Mouse (Mus musculus): ENCODE data around the gene Gm42906. TPM values are rescaled to one million over a fixed set of nuclear protein-coding genes. Genes with fewer than 3 reads are reported as not detected.

Gm42906 gene
- polyA plus RNA-seq, 1 experiment, result not detected

GRCm38 (mm10) chr5:151205017-151205416 is 222.9 kb downstream of the Gm42906 start:
- 93% methylated on average over 4 of the region's 4 CpGs for WGBS
- Histone ChIP-seq H3K36me3 (ENCODE audit: control insufficient read depth, insufficient read depth, low read length) (no peaks in the 10 kb centered on the region), H3K27me3 (replicated peaks; ENCODE audit: control insufficient read depth, insufficient read depth, low read length) (no peaks in the 10 kb centered on the region), H3K4me1 (ENCODE audit: control insufficient read depth, insufficient read depth, low read length) (0 out of 2 replicates have a peak, but pooled peaks cover 4% of the 10 kb centered on the region), H3K27ac (ENCODE audit: insufficient read depth, low read depth, low read length) (no peak overlapping the region), H3K4me3 (ENCODE audit: insufficient read depth, low read depth, low read length) (no peak overlapping the region)
- DNase-seq, result no peak
- TF ChIP-seq CTCF (conservative IDR thresholded peaks at IDR 0.05; ENCODE audit: insufficient read depth, insufficient read length, low read depth, low read length) (no peak), POLR2A (IDR thresholded peaks at IDR 0.05; ENCODE audit: low read depth, low read length) (no peak)

DNA sequence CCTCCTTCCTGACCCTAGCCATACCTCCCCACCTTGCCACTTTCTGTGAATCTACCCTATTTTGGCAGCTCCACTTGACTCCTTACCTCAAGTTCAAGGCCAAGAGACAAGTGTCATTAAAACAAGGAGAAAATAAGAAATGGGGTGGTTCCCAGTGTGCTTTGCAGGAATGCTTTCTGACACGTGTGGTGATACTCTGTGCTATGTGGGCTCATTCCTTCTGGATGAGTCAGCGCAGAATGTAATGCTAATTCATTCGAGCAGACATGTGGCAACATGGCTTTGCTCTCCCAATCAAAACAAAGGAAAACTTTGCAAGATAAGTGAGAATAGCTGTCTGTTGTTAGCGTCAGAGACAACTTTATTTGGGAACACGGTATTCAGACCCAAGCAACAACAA is 225.0 kb downstream of the Gm42906 start:
- TF ChIP-seq POLR2A (IDR thresholded peaks at IDR 0.05; ENCODE audit: low read depth, low read length) (no peak), CTCF (conservative IDR thresholded peaks at IDR 0.05; ENCODE audit: insufficient read depth, insufficient read length, low read depth, low read length) (no peak)
- H3K4me1 ChIP-seq (ENCODE audit: control insufficient read depth, insufficient read depth, low read length), result 0 out of 2 replicates have a peak, but pooled peaks cover 4% of the 10 kb centered on the region
- 0 out of 2 replicates have a peak overlapping the region, but pooled peaks have one; percentile 23 for H3K27ac ChIP-seq (ENCODE audit: insufficient read depth, low read depth, low read length)
- DNase-seq, result peak; percentile 25
- no peak overlapping the region for H3K4me3 ChIP-seq (ENCODE audit: insufficient read depth, low read depth, low read length)
- no peaks in the 10 kb centered on the region for H3K36me3 ChIP-seq (ENCODE audit: control insufficient read depth, insufficient read depth, low read length)
- 58% methylated on average over 5 of the region's 5 CpGs for WGBS
- H3K27me3 ChIP-seq (replicated peaks; ENCODE audit: control insufficient read depth, insufficient read depth, low read length), result no peaks in the 10 kb centered on the region

DNA sequence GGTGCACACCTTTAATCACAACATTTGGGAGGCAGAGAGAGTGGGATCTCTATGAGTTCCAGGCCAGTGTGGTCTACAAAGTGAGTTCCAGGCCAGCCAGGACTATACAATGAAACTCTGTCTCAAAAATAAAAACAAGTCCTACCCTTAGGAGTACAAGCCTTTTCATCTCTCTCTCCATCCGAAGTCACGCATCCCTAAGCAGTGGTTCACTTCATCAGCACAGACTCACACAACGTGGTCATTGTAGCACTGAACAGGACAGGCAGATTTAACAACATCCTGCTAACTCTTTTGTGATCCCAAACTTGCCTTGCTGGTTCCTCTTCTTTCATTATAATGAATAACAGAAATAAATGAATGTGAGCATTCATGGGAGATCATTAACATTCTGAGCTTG is 226.7 kb downstream of the Gm42906 start:
- 71% methylated on average over 3 of the region's 3 CpGs for WGBS

GRCm38 (mm10) chr5:151199235-151199634 is 228.7 kb downstream of the Gm42906 start:
- DNase-seq, result no peak
- H3K4me3 ChIP-seq (ENCODE audit: insufficient read depth, low read depth, low read length), result no peak overlapping the region
- 79% methylated on average over 3 of the region's 3 CpGs for whole genome bisulfite sequencing
- H3K27ac ChIP-seq (ENCODE audit: insufficient read depth, low read depth, low read length), result no peak overlapping the region
- no peaks in the 10 kb centered on the region for H3K36me3 ChIP-seq (ENCODE audit: control insufficient read depth, insufficient read depth, low read length)
- no peaks in the 10 kb centered on the region for H3K27me3 ChIP-seq (replicated peaks; ENCODE audit: control insufficient read depth, insufficient read depth, low read length)
- TF ChIP-seq POLR2A (IDR thresholded peaks at IDR 0.05; ENCODE audit: low read depth, low read length), result no peak
- TF ChIP-seq CTCF (conservative IDR thresholded peaks at IDR 0.05; ENCODE audit: insufficient read depth, insufficient read length, low read depth, low read length), result no peak
- H3K4me1 ChIP-seq (ENCODE audit: control insufficient read depth, insufficient read depth, low read length), result 0 out of 2 replicates have a peak, but pooled peaks cover 4% of the 10 kb centered on the region

More for the DNA sequence above, 226.7 kb downstream of the Gm42906 start:
- Histone ChIP-seq H3K4me1 (ENCODE audit: control insufficient read depth, insufficient read depth, low read length) (0 out of 2 replicates have a peak, but pooled peaks cover 4% of the 10 kb centered on the region), H3K4me3 (ENCODE audit: insufficient read depth, low read depth, low read length) (no peak overlapping the region), H3K36me3 (ENCODE audit: control insufficient read depth, insufficient read depth, low read length) (no peaks in the 10 kb centered on the region), H3K27ac (ENCODE audit: insufficient read depth, low read depth, low read length) (no peak overlapping the region), H3K27me3 (replicated peaks; ENCODE audit: control insufficient read depth, insufficient read depth, low read length) (no peaks in the 10 kb centered on the region)
- TF ChIP-seq POLR2A (IDR thresholded peaks at IDR 0.05; ENCODE audit: low read depth, low read length) (no peak), CTCF (conservative IDR thresholded peaks at IDR 0.05; ENCODE audit: insufficient read depth, insufficient read length, low read depth, low read length) (no peak)
- no peak for DNase-seq

- H3K27ac ChIP-seq (ENCODE audit: insufficient read depth, low read depth, low read length), result no peak overlapping the region
- H3K4me1 ChIP-seq (ENCODE audit: control insufficient read depth, insufficient read depth, low read length), result no peaks in the 10 kb centered on the region
- DNase-seq, result no peak
- WGBS, result 83% methylated on average over 13 of the region's 13 CpGs
- TF ChIP-seq CTCF (conservative IDR thresholded peaks at IDR 0.05; ENCODE audit: insufficient read depth, insufficient read length, low read depth, low read length), result no peak
- TF ChIP-seq POLR2A (IDR thresholded peaks at IDR 0.05; ENCODE audit: low read depth, low read length), result no peak
- no peak overlapping the region for H3K4me3 ChIP-seq (ENCODE audit: insufficient read depth, low read depth, low read length)
- no peaks in the 10 kb centered on the region for H3K36me3 ChIP-seq (ENCODE audit: control insufficient read depth, insufficient read depth, low read length)
- no peaks in the 10 kb centered on the region for H3K27me3 ChIP-seq (replicated peaks; ENCODE audit: control insufficient read depth, insufficient read depth, low read length)
Observed at GRCm38 (mm10) chr5:151196603-151197272, 231.2 kb downstream of the Gm42906 start.

DNA sequence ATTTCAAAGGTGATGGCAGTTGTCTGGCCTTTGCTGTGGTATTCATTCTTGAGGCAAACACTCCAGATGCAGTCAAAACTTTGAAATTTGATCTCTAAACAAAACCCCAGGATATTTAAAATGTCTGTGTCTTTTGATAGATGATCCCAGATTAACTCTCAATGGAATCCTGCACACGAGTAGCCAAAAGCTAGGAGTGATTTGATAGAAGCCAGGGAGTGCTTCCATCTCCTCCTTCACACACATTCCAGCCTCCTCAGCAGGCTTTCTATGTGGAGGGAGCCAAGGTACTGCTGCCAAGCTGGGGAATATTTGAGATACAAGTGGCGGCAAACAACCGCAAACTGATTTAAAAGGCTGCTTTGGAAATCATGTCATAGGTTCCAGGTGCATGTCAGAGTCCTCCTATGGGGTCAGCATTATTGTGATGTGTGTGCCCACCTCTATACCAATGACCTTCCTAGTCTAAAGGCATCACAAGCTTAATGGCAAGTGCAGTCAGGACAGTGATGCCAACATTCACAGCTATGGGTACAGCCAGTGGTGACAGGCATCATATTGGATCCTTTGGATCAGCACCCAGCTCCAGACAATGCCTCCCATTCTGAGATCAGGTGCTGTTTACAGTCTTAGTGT is 234.0 kb downstream of the Gm42906 start:
- 79% methylated on average over 3 of the region's 3 CpGs for WGBS
- no peaks in the 10 kb centered on the region for H3K27me3 ChIP-seq (replicated peaks; ENCODE audit: control insufficient read depth, insufficient read depth, low read length)
- TF ChIP-seq CTCF (conservative IDR thresholded peaks at IDR 0.05; ENCODE audit: insufficient read depth, insufficient read length, low read depth, low read length) (no peak), POLR2A (IDR thresholded peaks at IDR 0.05; ENCODE audit: low read depth, low read length) (no peak)
- H3K4me1 ChIP-seq (ENCODE audit: control insufficient read depth, insufficient read depth, low read length), result no peaks in the 10 kb centered on the region
- H3K4me3 ChIP-seq (ENCODE audit: insufficient read depth, low read depth, low read length), result no peak overlapping the region
- no peak overlapping the region for H3K27ac ChIP-seq (ENCODE audit: insufficient read depth, low read depth, low read length)
- DNase-seq, result no peak
- no peaks in the 10 kb centered on the region for H3K36me3 ChIP-seq (ENCODE audit: control insufficient read depth, insufficient read depth, low read length)

DNA sequence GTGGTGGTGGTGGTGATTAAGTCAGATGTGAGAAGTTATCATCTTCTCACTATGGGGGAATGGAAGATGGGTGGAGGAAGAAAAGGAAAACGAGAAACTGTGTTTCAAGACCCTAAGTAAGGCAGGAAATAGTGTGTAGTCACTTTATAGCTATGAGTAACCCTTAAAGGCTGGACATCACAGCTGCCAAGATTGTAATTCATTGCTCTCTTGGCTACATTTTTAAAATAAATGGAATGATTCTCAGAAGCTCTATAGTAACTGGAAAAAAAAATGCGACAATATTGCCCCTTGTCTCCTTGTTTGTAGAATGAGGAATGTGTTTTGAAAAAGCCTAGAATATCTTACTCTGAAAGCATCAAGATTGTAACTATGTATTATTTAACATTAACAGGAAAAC is 235.7 kb downstream of the Gm42906 start:
- Histone ChIP-seq H3K36me3 (ENCODE audit: control insufficient read depth, insufficient read depth, low read length) (no peaks in the 10 kb centered on the region), H3K27me3 (replicated peaks; ENCODE audit: control insufficient read depth, insufficient read depth, low read length) (no peaks in the 10 kb centered on the region), H3K4me3 (ENCODE audit: insufficient read depth, low read depth, low read length) (no peak overlapping the region), H3K4me1 (ENCODE audit: control insufficient read depth, insufficient read depth, low read length) (0 out of 2 replicates have a peak, but pooled peaks cover 2% of the 10 kb centered on the region), H3K27ac (ENCODE audit: insufficient read depth, low read depth, low read length) (no peak overlapping the region)
- TF ChIP-seq POLR2A (IDR thresholded peaks at IDR 0.05; ENCODE audit: low read depth, low read length) (no peak), CTCF (conservative IDR thresholded peaks at IDR 0.05; ENCODE audit: insufficient read depth, insufficient read length, low read depth, low read length) (no peak)
- DNase-seq, result no peak
- 72% methylated on average over 2 of the region's 2 CpGs for WGBS
